Mouse (Mus musculus): ENCODE results near the gene Foxp1. TPM values are rescaled to one million over a fixed set of nuclear protein-coding genes. Genes with fewer than 3 reads are reported as not detected.

Gene Foxp1
- polyA plus RNA-seq, 1 experiment = 76.1 TPM

- Histone ChIP-seq H3K27me3 (replicated peaks) (no peaks in the 10 kb centered on the region), H3K36me3 (replicated peaks; ENCODE audit: low read length) (peaks cover 3% of the 10 kb centered on the region), H3K4me3 (replicated peaks) (no peak overlapping the region), H3K4me1 (peaks cover 19% of the 10 kb centered on the region), H3K9me3 (no peaks in the 10 kb centered on the region)
- TF ChIP-seq FLI1 (IDR thresholded peaks at IDR 0.05; ENCODE audit: low read length) (no peak), GATA1 (IDR thresholded peaks at IDR 0.05; ENCODE audit: borderline replicate concordance, low read length) (no peak)
Measured at GRCm38 (mm10) chr6:99167001-99167400, 355.5 kb downstream of the Foxp1 start.

- TF ChIP-seq FLI1 (IDR thresholded peaks at IDR 0.05; ENCODE audit: low read length) = no peak
- TF ChIP-seq GATA1 (IDR thresholded peaks at IDR 0.05; ENCODE audit: borderline replicate concordance, low read length) = no peak
Measured at GRCm38 (mm10) chr6:99166169-99166568, 356.4 kb downstream of the Foxp1 start.

GRCm38 (mm10) chr6:99164760-99165159 is 357.8 kb downstream of the Foxp1 start:
- H3K36me3 ChIP-seq (replicated peaks; ENCODE audit: low read length) = peaks cover 3% of the 10 kb centered on the region
- H3K9me3 ChIP-seq = no peaks in the 10 kb centered on the region
- TF ChIP-seq GATA1 (IDR thresholded peaks at IDR 0.05; ENCODE audit: borderline replicate concordance, low read length) (no peak), FLI1 (IDR thresholded peaks at IDR 0.05; ENCODE audit: low read length) (no peak)
- H3K4me1 ChIP-seq = peaks cover 9% of the 10 kb centered on the region
- H3K4me3 ChIP-seq (replicated peaks) = no peak overlapping the region
- H3K27me3 ChIP-seq (replicated peaks) = no peaks in the 10 kb centered on the region

More at GRCm38 (mm10) chr6:99166169-99166568, 356.4 kb downstream of the Foxp1 start:
- H3K9me3 ChIP-seq = no peaks in the 10 kb centered on the region
- H3K4me1 ChIP-seq = peaks cover 11% of the 10 kb centered on the region
- peaks cover 3% of the 10 kb centered on the region for H3K36me3 ChIP-seq (replicated peaks; ENCODE audit: low read length)
- H3K27me3 ChIP-seq (replicated peaks) = no peaks in the 10 kb centered on the region
- H3K4me3 ChIP-seq (replicated peaks) = no peak overlapping the region

- H3K9me3 ChIP-seq = no peaks in the 10 kb centered on the region
- peaks cover 7% of the 10 kb centered on the region for H3K36me3 ChIP-seq (replicated peaks; ENCODE audit: low read length)
- peaks cover 4% of the 10 kb centered on the region; the same call in 1 of the 2 replicates for H3K4me1 ChIP-seq
- no peaks in the 10 kb centered on the region for H3K27me3 ChIP-seq (replicated peaks)
- H3K4me3 ChIP-seq (replicated peaks) = no peak overlapping the region
- TF ChIP-seq GATA1 (IDR thresholded peaks at IDR 0.05; ENCODE audit: borderline replicate concordance, low read length) (no peak), FLI1 (IDR thresholded peaks at IDR 0.05; ENCODE audit: low read length) (no peak)
Measured at GRCm38 (mm10) chr6:99162716-99163115, 359.8 kb downstream of the Foxp1 start.

GRCm38 (mm10) chr6:99160348-99160693 is 362.2 kb downstream of the Foxp1 start:
- no peak overlapping the region for H3K4me3 ChIP-seq (replicated peaks)
- peaks cover 4% of the 10 kb centered on the region; the same call in 1 of the 2 replicates for H3K4me1 ChIP-seq
- no peak for TF ChIP-seq FLI1 (IDR thresholded peaks at IDR 0.05; ENCODE audit: low read length)
- no peak for TF ChIP-seq GATA1 (IDR thresholded peaks at IDR 0.05; ENCODE audit: borderline replicate concordance, low read length)
- H3K27me3 ChIP-seq (replicated peaks) = no peaks in the 10 kb centered on the region
- peaks cover 7% of the 10 kb centered on the region for H3K36me3 ChIP-seq (replicated peaks; ENCODE audit: low read length)
- no peaks in the 10 kb centered on the region for H3K9me3 ChIP-seq

GRCm38 (mm10) chr6:99159452-99160347 is 362.8 kb downstream of the Foxp1 start:
- Histone ChIP-seq H3K36me3 (replicated peaks; ENCODE audit: low read length) (peaks cover 7% of the 10 kb centered on the region), H3K9me3 (no peaks in the 10 kb centered on the region), H3K4me1 (peaks cover 2% of the 10 kb centered on the region; the same call in 1 of the 2 replicates), H3K4me3 (replicated peaks) (no peak overlapping the region), H3K27me3 (replicated peaks) (no peaks in the 10 kb centered on the region)
- no peak for TF ChIP-seq GATA1 (IDR thresholded peaks at IDR 0.05; ENCODE audit: borderline replicate concordance, low read length)
- TF ChIP-seq FLI1 (IDR thresholded peaks at IDR 0.05; ENCODE audit: low read length) = no peak

- Histone ChIP-seq H3K27me3 (replicated peaks) (no peaks in the 10 kb centered on the region), H3K36me3 (replicated peaks; ENCODE audit: low read length) (no peaks in the 10 kb centered on the region), H3K4me3 (replicated peaks) (no peak overlapping the region), H3K9me3 (no peaks in the 10 kb centered on the region), H3K4me1 (no peaks in the 10 kb centered on the region)
- no peak for TF ChIP-seq GATA1 (IDR thresholded peaks at IDR 0.05; ENCODE audit: borderline replicate concordance, low read length)
- no peak for TF ChIP-seq FLI1 (IDR thresholded peaks at IDR 0.05; ENCODE audit: low read length)
Measured at GRCm38 (mm10) chr6:99153682-99154081, 368.8 kb downstream of the Foxp1 start.

- peaks cover 4% of the 10 kb centered on the region; the same call in 1 of the 2 replicates for H3K4me1 ChIP-seq
- H3K9me3 ChIP-seq = no peaks in the 10 kb centered on the region
- TF ChIP-seq GATA1 (IDR thresholded peaks at IDR 0.05; ENCODE audit: borderline replicate concordance, low read length) = no peak
- no peak for TF ChIP-seq FLI1 (IDR thresholded peaks at IDR 0.05; ENCODE audit: low read length)
- H3K4me3 ChIP-seq (replicated peaks) = no peak overlapping the region
- no peaks in the 10 kb centered on the region for H3K36me3 ChIP-seq (replicated peaks; ENCODE audit: low read length)
- H3K27me3 ChIP-seq (replicated peaks) = no peaks in the 10 kb centered on the region
Measured at GRCm38 (mm10) chr6:99146400-99146905, 376.1 kb downstream of the Foxp1 start.

- Histone ChIP-seq H3K4me1 (peaks cover 16% of the 10 kb centered on the region), H3K27me3 (replicated peaks) (no peaks in the 10 kb centered on the region), H3K4me3 (replicated peaks) (no peak overlapping the region), H3K9me3 (no peaks in the 10 kb centered on the region), H3K36me3 (replicated peaks; ENCODE audit: low read length) (no peaks in the 10 kb centered on the region)
- TF ChIP-seq FLI1 (IDR thresholded peaks at IDR 0.05; ENCODE audit: low read length) (no peak), GATA1 (IDR thresholded peaks at IDR 0.05; ENCODE audit: borderline replicate concordance, low read length) (no peak)
Measured at GRCm38 (mm10) chr6:99145033-99145432, 377.5 kb downstream of the Foxp1 start.

- no peaks in the 10 kb centered on the region for H3K9me3 ChIP-seq
- H3K4me1 ChIP-seq = peaks cover 17% of the 10 kb centered on the region
- H3K36me3 ChIP-seq (replicated peaks; ENCODE audit: low read length) = no peaks in the 10 kb centered on the region
- H3K27me3 ChIP-seq (replicated peaks) = no peaks in the 10 kb centered on the region
- no peak for TF ChIP-seq GATA1 (IDR thresholded peaks at IDR 0.05; ENCODE audit: borderline replicate concordance, low read length)
- TF ChIP-seq FLI1 (IDR thresholded peaks at IDR 0.05; ENCODE audit: low read length) = no peak
- no peak overlapping the region for H3K4me3 ChIP-seq (replicated peaks)
Measured at GRCm38 (mm10) chr6:99143756-99144036, 378.8 kb downstream of the Foxp1 start.
